8 mouse cellular contexts compared by ENCODE assay signal in the genomic region with DNA sequence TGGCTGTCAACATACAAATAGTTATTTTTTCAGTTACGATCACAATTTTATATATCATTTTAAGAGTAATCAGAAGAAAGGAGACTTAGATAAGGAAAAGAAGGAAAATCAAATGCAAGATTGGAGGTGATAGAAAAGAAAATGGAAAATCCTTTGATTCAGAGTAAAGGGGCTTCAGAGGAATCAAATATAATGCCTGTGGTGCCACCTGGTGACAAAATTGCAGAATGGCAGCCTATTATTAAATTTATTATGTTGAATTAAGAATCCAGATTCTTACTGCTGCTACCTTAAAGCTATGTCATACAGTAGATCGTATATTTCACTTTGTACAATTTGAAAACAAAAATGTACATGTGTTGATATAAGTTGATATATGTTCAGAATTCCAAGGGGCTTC. TPM values are rescaled to one million over a fixed set of nuclear protein-coding genes. Genes with fewer than 3 reads are reported as not detected.
A peak's percentile ranks its signal among the peaks of the same experiment; 100 is the strongest.
DNase-seq lines count a peak whose midpoint lies in the region; ATAC-seq and TF ChIP-seq lines count a peak whose summit lies in the region.

No protein-coding gene starts in this region.

- H3K36me3 ChIP-seq in kidney, adult 2 months (ENCODE audit: control insufficient read depth, insufficient read depth, low read length): no peaks in the 10 kb centered on the region
- H3K36me3 ChIP-seq in kidney, embryonic 15.5 days: no peaks in the 10 kb centered on the region
- H3K36me3 ChIP-seq in CH12.LX (replicated peaks in 1 of 2; ENCODE audit: control insufficient read depth in 1 of 2, insufficient read depth in 1 of 2, low read length in 1 of 2): no peaks in the 10 kb centered on the region

- H3K79me2 ChIP-seq in CH12.LX (replicated peaks; ENCODE audit: control insufficient read depth, extremely low read depth, insufficient read depth, poor library complexity, severe bottlenecking): no peaks in the 10 kb centered on the region

- no peak for TF ChIP-seq CTCF in kidney, adult 2 months (conservative IDR thresholded peaks at IDR 0.05; ENCODE audit: insufficient read depth, insufficient read length, low read depth, low read length)
- peak; percentile 21 to 71; a peak in 2 of 4 replicates for TF ChIP-seq CTCF in CH12.LX (conservative IDR thresholded peaks at IDR 0.05 in 1 of 2, IDR thresholded peaks at IDR 0.05 in 1 of 2; ENCODE audit: low read depth in 2 of 2, low read length in 2 of 2)

- H3K27me3 ChIP-seq in kidney, adult 2 months (replicated peaks; ENCODE audit: control insufficient read depth, insufficient read depth, low read length): no peaks in the 10 kb centered on the region; the same call in 1 of the 2 replicates
- H3K27me3 ChIP-seq in kidney, embryonic 15.5 days: peaks cover 4% of the 10 kb centered on the region; the same call in 1 of the 2 replicates
- H3K27me3 ChIP-seq in CH12.LX (replicated peaks): peaks cover 4% of the 10 kb centered on the region

- no peak for ATAC-seq in kidney, embryonic 15.5 days (replicated peaks; ENCODE audit: low FRiP score)
- ATAC-seq in megakaryocyte-erythroid progenitor cell, adult 5-6 weeks (replicated peaks; ENCODE audit: low FRiP score, low TSS enrichment, poor library complexity, severe bottlenecking): no peak

- no peaks in the 10 kb centered on the region for H3K4me1 ChIP-seq in kidney, adult 2 months (ENCODE audit: control insufficient read depth, insufficient read depth, low read length)
- H3K4me1 ChIP-seq in kidney, embryonic 15.5 days: no peaks in the 10 kb centered on the region
- peaks cover 4 to 14% of the 10 kb centered on the region in 2 experiments for H3K4me1 ChIP-seq in CH12.LX (ENCODE audit: control insufficient read depth in 1 of 2, insufficient read depth in 2 of 2)

- WGBS in kidney, adult 2 months: 51% methylated on average over 2 of the region's 2 CpGs
- 49% methylated on average over 2 of the region's 2 CpGs for WGBS in kidney, embryonic 15.5 days

- peak; percentile 84 for TF ChIP-seq RAD21 in CH12.LX (IDR thresholded peaks at IDR 0.05; ENCODE audit: low read depth, low read length)

- dilution Hi-C loops in CH12.LX (cut with MboI; ENCODE audit: extremely low pct_ligation_motif_present, extremely low pct_unique_long_range_greater_than_20kb, low sequenced_read_pairs): no loop called here

- no peak overlapping the region for H3K4me3 ChIP-seq in kidney, adult 2 months (ENCODE audit: insufficient read depth, low read depth, low read length)
- no peak overlapping the region for H3K4me3 ChIP-seq in kidney, embryonic 15.5 days (replicated peaks)
- no peak overlapping the region for H3K4me3 ChIP-seq in CH12.LX (replicated peaks in 1 of 3; ENCODE audit: low read depth in 2 of 3, low read length in 2 of 3, poor library complexity in 1 of 3)

- H3K9me3 ChIP-seq in kidney, embryonic 15.5 days (replicated peaks): no peaks in the 10 kb centered on the region
- no peaks in the 10 kb centered on the region for H3K9me3 ChIP-seq in CH12.LX (replicated peaks; ENCODE audit: low read length)

- TF ChIP-seq POLR2A in kidney, adult 2 months (IDR thresholded peaks at IDR 0.05; ENCODE audit: low read depth, low read length): no peak
- TF ChIP-seq POLR2A in CH12.LX (IDR thresholded peaks at IDR 0.05; ENCODE audit: low read depth, low read length): no peak

- TF ChIP-seq EP300 in CH12.LX (IDR thresholded peaks at IDR 0.05; ENCODE audit: low read length): no peak

- no peak overlapping the region for H3K9ac ChIP-seq in kidney, embryonic 15.5 days
- H3K9ac ChIP-seq in CH12.LX (ENCODE audit: insufficient read depth, low read depth): no peak overlapping the region

- no peak overlapping the region for H3K27ac ChIP-seq in kidney, adult 2 months (ENCODE audit: insufficient read depth, low read depth, low read length)
- H3K27ac ChIP-seq in kidney, embryonic 15.5 days: no peak overlapping the region
- no peak overlapping the region for H3K27ac ChIP-seq in CH12.LX (ENCODE audit: insufficient read depth, low read depth)

- in situ Hi-C loops in CH12.LX (cut with MboI; ENCODE audit: low pct_ligation_motif_present, low pct_unique_long_range_greater_than_20kb, low sequenced_read_pairs): no loop called here

- no peak overlapping the region for H3K4me2 ChIP-seq in kidney, embryonic 15.5 days
- no peak overlapping the region for H3K4me2 ChIP-seq in CH12.LX (ENCODE audit: insufficient read depth, low read depth, poor library complexity, severe bottlenecking)

- DNase-seq in kidney, adult 2 months: peak; percentile 4
- peak; percentile 52 for DNase-seq in A20 (ENCODE audit: low read depth, low spot score)
- peak; percentile 38 for DNase-seq in CH12.LX (ENCODE audit: extremely low read depth)
- peak; percentile 2 for DNase-seq in fibroblast of lung, adult 2 months (ENCODE audit: low read depth)
- DNase-seq in frontal cortex, postnatal 25 days (ENCODE audit: low spot score in 2 of 2): no peak
- DNase-seq in frontal cortex, postnatal 10 days (ENCODE audit: low spot score in 2 of 2): no peak

TF ChIP-seq in CH12.LX, 34 proteins besides CTCF, POLR2A, EP300 and RAD21:
- TF ChIP-seq ETS1 (conservative IDR thresholded peaks at IDR 0.05; ENCODE audit: low read depth, low read length) (no peak), SMC3 (IDR thresholded peaks at IDR 0.05; ENCODE audit: low read depth, low read length) (peak; percentile 66)

RNA-seq across cellular contexts. Expression of gene AU041133, which starts 43.0 kb away (rescaled TPM):
- 0.29 and 0.61 TPM in 2 replicates for polyA plus RNA-seq in kidney, adult 2 months (2012; rRNA removed)
- polyA plus RNA-seq in kidney, embryonic 15.5 days (2015; fragmentation: Nextera tagmentation; extraction: Ambion mirVana): 5.7 and 6.0 TPM in 2 replicates
- 2.6 and 2.8 TPM in 2 replicates for total RNA-seq in CH12.LX (2012; rRNA removed)
- 4.7 and 5.0 TPM in 2 replicates for total RNA-seq in CH12.LX (2014; rRNA removed)
- polyA plus RNA-seq in CH12.LX (2012; ENCODE audit: insufficient read length, low read depth): 1.3 and 1.7 TPM in 2 replicates
- 2.7 and 5.1 TPM in 2 replicates for total RNA-seq in megakaryocyte-erythroid progenitor cell, adult 5-6 weeks (2014; fragmentation: Nextera tagmentation)
- total RNA-seq in megakaryocyte-erythroid progenitor cell, adult 5-6 weeks (2017): 0.70 and 6.7 TPM in 2 replicates

Comparison
In these comparisons a context has a peak if more than half of its experiments do, and no peak if none do; other contexts are left out.
1. DNase-seq: peak in kidney, adult 2 months (single experiment), A20 (single experiment), CH12.LX (single experiment) and fibroblast of lung, adult 2 months (single experiment); none in frontal cortex, postnatal 25 days (0 of 2) and frontal cortex, postnatal 10 days (0 of 2).